Mouse (Mus musculus) spleen, adult 18-20 months (tissue): Measurements from ENCODE around the gene Grik3.

Experiments used
- DNase-seq, 2 experiments: peaks; one replicate each; pipeline ENCODE4 v3.0.0; 2022; ENCODE audit warnings: mixed read lengths in 2 of 2

The Grik3 gene

DNA sequence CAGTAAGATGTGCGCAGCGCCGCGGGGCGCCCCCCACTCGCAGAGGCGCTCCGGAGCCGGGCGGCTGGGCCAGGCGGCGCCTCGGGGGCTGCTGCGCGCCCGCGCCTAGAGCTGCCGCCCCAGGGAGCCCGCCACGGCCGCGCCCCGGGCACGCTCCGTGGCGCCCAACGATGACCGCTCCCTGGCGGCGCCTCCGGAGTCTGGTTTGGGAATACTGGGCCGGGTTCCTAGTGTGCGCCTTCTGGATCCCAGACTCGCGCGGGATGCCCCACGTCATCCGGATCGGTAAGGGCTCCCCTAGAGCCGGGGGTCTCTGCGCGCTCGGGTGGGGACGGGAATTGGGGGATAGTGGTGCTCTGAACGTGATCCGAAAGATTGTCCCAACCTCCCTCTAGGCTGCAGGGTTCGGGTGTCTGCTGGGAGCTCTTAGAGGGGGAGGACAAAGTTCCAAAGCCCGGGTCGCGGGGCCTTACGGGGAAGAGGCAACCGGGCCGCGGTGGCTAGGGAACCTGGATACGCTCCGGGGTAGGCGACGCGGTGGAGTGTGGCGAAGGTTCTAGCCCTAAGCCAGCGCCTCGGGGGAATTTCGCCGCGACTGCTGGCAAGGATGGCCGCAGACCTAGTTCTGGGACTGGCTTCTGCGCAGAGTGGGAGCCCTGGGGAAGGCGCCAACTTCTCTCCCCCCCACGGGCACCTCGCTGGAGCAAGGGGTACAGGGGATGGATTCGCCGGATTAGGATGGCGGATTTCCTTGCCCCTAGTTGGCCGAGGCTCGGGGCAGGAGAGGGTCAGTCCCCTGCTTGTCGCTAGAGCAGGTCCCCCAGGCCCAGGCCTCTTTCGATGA lies at the start of gene Grik3:
Gene Grik3, plus strand, starts transcription at position 40 of the 844 bp plus-strand sequence.
- DNase-seq, result no peak

GRCm38 (mm10) chr4:125441821-125442220 lies 48.7 kb upstream of the Grik3 start:
- DNase-seq, result no peak

DNA sequence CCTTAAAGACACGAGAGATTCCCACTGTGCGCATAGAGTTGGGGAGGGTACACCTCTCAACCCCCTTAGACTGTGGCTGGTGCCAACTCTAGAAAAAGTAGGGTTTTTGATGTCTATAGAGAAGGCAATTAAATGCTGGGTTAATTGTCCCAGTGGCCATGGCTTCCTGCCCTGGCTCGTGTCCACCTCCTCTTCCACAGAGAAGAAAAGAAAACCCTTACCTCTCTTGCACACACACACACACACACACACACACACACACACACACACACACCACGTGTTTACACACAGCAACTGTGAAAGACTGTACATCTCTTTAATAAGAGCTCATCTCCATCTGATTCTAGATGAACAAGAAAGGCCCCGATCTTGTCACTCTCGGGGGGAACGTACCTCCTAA lies 46.1 kb upstream of the Grik3 start:
- no peak for DNase-seq

GRCm38 (mm10) chr4:125450602-125451321 lies 39.7 kb upstream of the Grik3 start:
- DNase-seq, result no peak

DNA sequence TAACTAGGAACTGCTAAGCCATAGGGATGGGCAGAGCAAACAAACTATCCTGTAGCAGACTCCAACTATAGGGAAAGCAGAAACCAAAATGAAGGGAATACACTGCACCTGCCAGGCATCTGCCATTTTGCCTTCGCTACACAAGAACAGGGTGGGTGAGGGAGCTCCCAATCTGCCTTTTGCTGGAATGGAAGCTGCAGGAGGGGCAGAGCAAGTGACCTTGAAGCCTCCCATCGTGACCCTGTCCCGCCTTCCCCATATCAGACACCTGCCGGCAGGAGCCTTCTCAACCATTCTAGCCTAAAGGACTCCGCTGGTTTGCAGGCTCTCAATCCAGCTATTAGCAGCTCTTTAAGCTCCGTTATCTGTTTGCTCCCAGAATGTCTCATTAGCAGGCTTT lies 38.7 kb upstream of the Grik3 start:
- DNase-seq, result no peak

DNA sequence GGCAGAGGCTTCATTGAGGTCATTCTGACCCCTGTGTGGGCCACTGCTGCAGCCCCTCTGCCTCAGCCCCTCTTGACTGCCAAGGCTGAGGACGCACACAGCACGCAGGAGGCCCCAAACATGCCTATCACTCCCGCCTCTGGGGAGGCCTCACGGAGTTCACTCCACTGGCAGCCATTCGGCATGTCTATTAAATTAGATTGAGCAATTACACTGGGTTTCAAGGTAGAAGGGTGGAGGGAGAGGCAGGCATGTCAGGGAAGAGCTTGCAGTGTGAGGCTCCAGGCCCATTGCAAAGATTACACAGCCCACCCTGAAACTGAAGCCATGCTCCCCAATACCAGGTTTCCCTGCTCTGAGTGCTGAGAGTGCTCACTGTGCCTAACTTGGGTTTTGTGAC lies 34.0 kb upstream of the Grik3 start:
- DNase-seq, result no peak

- no peak for DNase-seq
These were observed 33.1 kb upstream of the Grik3 start for GRCm38 (mm10) chr4:125457152-125458093.

- no peak for DNase-seq
These were observed 30.7 kb upstream of the Grik3 start for GRCm38 (mm10) chr4:125459791-125460190.

DNA sequence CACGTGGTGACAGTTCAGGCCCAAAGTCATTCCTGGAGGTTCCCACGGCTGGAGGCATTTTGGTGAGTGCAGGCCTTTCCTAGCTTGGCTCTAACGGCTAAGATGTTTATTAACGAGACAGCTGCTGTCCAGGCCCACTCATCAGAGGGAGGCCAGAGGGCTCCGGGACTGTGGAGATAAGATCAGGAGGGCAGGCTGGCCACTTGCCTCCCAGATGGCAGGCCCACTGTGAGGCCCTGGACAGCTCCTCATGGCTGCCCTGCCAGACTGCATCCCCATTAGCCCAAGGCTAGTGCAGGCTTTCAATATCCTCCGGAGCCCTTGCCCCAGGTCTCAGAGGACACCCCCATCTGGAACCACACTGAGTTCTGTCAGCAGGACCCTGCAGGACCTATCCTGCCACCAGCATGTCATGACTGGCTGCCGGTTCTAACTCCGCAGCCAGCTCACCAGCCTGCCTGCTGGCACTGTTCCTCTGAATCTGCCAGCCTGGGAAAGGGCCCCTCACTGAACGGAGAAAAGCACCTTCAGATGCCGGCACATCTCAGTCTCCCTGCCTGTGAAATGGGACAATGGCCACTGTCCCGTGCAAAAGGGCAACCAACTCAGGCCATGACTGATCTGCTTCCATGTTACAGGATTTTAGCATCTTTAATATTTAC lies 20.7 kb upstream of the Grik3 start:
- no peak for DNase-seq

GRCm38 (mm10) chr4:125474903-125475302 lies 15.6 kb upstream of the Grik3 start:
- no peak for DNase-seq

DNA sequence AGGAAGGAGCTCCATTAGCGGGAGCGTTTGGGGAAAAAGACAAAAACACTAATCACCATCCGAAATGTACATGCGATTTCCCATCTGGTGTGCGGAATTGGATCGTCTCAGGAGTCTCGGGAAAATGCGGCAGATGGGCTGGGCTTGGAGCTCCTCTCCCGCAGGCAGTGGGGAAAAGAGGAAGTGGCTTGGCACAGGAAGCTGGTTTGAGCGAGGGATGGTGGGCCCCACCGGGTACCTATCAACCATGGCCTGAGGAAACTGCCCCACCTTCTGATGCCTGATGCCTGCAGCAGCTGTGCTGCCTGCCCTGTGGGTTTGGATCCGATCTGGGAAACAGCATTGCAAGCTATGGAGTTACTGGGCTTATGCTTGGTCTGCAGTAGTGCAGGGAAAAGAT lies 12.4 kb upstream of the Grik3 start:
- no peak for DNase-seq

GRCm38 (mm10) chr4:125481256-125481655 lies 9.2 kb upstream of the Grik3 start:
- DNase-seq, result no peak

DNA sequence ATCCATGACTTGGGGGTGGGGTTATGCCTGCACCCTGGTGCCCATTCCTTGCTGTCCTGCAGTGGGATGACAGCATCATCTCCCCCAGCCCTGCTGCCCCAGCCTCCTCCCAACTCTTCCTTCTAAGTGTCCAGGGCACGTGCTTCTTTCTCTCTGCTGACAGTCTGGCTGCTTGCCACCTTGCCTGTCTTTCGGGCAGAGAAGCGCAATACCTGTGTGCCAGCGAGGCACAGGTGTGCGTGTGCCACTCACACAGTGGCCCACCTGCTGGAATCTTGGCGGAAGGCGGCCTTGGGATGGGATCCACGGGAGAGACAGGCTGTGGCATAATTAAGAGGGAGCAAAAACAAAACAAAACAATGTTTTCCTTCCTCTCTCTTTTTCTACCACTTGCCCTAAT lies 6.4 kb upstream of the Grik3 start:
- DNase-seq, result no peak

- no peak for DNase-seq
These were observed 4.9 kb upstream of the Grik3 start for GRCm38 (mm10) chr4:125485416-125486239.

DNA sequence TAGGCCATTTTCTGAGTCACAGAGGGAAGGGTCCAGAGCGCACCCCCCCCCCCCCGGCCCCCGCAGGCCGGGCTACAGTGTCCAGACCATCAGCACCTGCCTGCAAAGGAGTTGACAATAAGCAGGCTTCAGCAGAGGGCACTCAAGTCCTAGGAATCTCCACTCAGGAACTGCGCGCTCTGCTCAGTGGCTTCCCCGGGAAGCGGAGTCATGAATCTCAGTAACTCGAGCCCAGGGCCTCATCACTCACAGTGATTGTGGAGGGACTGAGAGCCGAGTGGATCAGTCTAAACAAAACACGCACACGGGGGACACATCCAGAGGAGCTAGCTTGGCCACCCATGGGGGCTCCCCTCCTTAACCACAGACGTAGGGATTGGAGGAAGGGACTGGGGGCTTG lies 3.9 kb upstream of the Grik3 start:
- no peak for DNase-seq

DNA sequence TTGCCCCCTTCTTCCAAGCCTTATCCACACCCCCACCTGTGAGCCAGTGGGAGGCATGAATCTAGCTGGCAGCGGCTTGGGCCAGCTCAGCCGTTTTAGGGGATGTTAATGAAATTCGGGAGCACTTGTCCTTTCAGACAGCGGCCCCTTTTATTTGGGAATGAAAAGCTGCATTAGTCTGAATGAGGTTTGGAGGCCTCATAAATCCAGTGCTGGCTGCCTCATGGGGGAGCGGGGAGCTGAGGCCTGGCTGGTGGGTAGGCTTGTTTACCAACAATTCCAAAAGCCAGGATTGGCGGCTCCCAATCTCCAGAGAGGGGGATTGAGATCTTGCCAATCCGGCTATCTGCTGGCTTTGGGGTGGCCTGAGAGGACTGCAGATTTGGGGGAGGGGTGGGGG lies 3.5 kb upstream of the Grik3 start:
- DNase-seq, result no peak

- no peak for DNase-seq
These were observed 1.5 kb upstream of the Grik3 start for GRCm38 (mm10) chr4:125488796-125489637.

DNA sequence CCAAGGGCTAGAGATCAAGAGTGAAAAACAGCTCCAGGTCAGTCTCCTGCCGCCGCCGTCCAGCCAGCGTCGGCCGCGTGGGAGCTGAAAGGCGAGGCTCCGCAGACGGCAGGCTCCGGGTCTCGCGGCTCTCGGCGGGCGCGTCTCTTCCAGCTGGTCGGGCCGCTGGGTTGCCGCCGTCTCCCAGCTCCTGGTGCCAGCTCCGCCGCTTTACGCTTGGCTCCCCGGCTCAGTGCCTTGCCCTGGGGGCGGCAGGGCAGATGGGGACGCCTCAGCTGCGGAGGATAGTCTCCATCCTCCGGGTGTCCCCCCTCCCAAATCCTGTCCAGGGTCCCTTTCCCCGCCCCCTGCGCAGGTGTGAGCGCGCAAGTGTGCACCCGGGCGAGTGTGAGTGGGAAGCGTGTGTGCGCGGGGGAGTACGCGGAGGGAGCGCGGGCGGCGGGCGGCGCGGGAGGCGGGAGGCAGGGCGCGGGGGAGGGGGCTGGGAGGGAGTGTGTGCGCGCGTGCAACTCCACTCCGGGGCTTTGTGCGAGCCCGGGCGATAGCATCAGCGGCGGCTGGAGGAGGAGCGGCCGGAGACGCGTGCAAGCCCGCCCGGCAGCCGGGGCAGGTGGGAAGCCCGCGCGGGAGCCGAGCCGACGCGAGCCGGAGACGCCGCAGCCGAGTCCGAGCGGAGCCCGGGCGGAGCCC lies 454 bp upstream of the Grik3 start:
- DNase-seq, result no peak

DNA sequence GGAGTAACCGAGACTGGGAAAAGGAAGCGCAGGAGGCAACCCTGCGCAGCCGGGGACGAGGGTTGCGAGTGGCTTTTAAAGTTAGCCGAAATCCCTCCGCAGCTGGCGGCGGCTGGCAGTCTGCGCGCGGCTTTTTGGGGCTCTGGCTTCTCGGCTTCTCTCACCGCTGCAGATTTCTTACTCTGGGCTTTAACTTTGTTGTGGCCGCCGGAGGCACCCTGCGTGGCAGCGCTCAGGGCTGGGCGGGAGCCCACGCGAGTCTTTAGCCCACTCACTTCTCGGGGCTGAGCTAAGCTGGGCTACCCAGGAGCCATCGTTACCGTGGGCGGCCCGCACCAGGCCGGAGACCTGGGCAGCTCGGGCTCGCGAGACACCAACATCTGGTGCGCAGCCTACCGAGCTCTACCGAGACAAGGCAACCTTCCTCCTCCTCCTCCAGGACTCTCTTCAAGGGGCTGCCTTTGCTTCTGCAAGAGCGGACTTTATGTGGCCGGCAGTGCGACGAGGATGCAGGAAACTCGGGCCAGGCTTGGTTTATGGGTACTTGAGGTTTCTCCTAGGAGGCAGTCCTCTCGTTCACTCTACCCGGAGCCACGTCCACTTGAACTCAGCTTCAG lies 1.1 kb downstream of the Grik3 start:
- DNase-seq, result no peak

- no peak for DNase-seq
These were observed 1.6 kb downstream of the Grik3 start for GRCm38 (mm10) chr4:125492122-125492505.
